Mouse (Mus musculus): ENCODE measurements around the gene Psmb2. TPM values are rescaled to one million over a fixed set of nuclear protein-coding genes. Genes with fewer than 3 reads are reported as not detected.

Psmb2 gene
- polyA plus RNA-seq, 1 experiment: not detected

DNA sequence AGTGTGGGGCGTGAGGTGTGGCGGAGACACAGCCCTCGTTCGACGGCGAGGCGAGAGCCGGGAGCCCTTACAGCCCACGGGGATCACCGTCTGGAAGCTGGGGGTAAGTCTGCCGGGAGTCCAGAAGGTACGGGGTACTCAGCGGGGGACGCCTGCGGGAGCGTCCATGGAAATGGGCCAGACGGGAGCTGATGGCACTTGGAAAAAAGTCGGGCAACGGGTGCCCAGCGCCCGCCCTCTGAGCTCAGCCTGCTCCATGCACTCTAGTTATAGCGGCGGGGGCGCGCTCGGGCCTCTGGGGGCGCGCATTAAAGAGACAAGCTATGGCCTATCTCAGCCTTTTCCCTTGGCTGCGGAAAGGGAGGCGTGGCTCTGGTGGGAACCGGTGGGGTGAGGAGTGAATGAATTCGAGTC, 58.6 kb downstream of the Psmb2 start, which contains the start of gene Tfap2e:
Gene Tfap2e (minus strand): TSS at position 240 of the 414 bp plus-strand sequence.
- WGBS: 3% methylated on average over 32 of the region's 32 CpGs
- no peak within 1 kb of the TSS for H3K27ac ChIP-seq (ENCODE audit: insufficient read depth, low read depth, low read length)

DNA sequence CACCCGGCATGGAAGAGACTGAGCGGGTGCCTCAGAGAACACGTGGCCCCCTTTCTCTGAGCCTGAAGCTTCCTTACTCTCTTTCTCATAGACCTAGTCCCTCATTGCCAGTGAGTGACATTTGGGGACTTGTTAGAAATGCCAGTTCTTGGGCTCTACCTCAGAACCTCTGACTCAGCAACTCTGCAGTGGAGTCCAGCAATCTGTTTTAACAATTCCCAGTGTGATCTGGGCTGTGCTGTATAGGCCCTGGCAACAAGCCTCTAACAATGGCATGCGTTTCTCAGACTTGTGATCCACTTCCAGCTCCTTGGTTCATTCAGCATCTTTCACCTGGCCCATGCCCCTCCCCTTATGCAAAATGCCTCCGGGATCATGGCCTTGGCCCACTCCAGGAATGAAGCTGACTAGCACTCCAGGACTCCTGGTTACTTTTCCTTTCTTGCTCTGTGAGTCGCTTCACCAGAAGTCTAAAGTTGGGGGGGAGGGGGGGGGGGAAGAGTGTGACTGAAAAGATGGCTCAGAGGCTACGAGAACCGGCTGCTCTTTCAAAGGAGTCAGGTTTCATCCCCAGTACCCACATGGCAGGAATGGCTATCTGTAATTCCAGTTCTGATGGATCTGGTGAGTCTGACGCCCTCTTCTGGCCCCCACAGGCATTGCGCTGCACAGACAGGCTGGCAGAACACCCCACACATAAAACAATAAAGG, 62.7 kb downstream of the Psmb2 start:
- Histone ChIP-seq H3K27ac (ENCODE audit: insufficient read depth, low read depth, low read length) (no peak overlapping the region), H3K4me1 (ENCODE audit: control insufficient read depth, insufficient read depth, low read length) (peaks cover 29% of the 10 kb centered on the region), H3K4me3 (ENCODE audit: insufficient read depth, low read depth, low read length) (no peak overlapping the region)
- WGBS: 44% methylated on average over 10 of the region's 10 CpGs
- TF ChIP-seq POLR2A (IDR thresholded peaks at IDR 0.05; ENCODE audit: insufficient read depth, low read depth, low read length): no peak
- no peak for TF ChIP-seq CTCF (IDR thresholded peaks at IDR 0.05; ENCODE audit: insufficient read depth, low read depth, low read length)

More for the DNA sequence above, 58.6 kb downstream of the Psmb2 start, which contains the start of gene Tfap2e:
- peaks cover 17% of the 10 kb centered on the region for H3K4me1 ChIP-seq (ENCODE audit: control insufficient read depth, insufficient read depth, low read length)
- TF ChIP-seq CTCF (IDR thresholded peaks at IDR 0.05; ENCODE audit: insufficient read depth, low read depth, low read length) (no peak), POLR2A (IDR thresholded peaks at IDR 0.05; ENCODE audit: insufficient read depth, low read depth, low read length) (no peak)
- H3K4me3 ChIP-seq (ENCODE audit: insufficient read depth, low read depth, low read length): peak within 1 kb of the TSS; percentile 22; the same call in 1 of the 2 replicates

DNA sequence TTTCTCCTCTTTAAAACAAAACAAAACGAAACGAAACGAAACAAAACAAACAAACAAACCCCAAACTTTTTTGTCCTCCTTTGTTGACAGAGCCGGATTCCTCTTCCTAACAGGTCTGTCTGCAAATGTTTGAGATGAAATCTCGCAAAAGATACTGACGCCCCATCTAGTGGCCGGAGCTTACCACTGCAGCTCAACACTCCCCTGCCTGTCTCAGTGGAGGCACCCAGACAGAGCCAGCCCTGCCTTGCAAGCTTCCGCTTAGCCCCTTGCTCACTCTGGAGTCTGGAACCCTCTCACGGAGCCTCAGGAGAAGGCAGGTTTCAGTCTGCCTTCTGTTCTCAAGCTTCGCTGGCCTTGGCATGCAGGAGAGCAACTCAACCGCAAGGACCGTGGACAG, 64.0 kb downstream of the Psmb2 start:
- 4% methylated on average over 12 of the region's 12 CpGs for WGBS
- H3K27ac ChIP-seq (ENCODE audit: insufficient read depth, low read depth, low read length): no peak overlapping the region
- H3K4me1 ChIP-seq (ENCODE audit: control insufficient read depth, insufficient read depth, low read length): peaks cover 28% of the 10 kb centered on the region
- H3K4me3 ChIP-seq (ENCODE audit: insufficient read depth, low read depth, low read length): no peak overlapping the region
- TF ChIP-seq CTCF (IDR thresholded peaks at IDR 0.05; ENCODE audit: insufficient read depth, low read depth, low read length) (peak; percentile 63), POLR2A (IDR thresholded peaks at IDR 0.05; ENCODE audit: insufficient read depth, low read depth, low read length) (no peak)

DNA sequence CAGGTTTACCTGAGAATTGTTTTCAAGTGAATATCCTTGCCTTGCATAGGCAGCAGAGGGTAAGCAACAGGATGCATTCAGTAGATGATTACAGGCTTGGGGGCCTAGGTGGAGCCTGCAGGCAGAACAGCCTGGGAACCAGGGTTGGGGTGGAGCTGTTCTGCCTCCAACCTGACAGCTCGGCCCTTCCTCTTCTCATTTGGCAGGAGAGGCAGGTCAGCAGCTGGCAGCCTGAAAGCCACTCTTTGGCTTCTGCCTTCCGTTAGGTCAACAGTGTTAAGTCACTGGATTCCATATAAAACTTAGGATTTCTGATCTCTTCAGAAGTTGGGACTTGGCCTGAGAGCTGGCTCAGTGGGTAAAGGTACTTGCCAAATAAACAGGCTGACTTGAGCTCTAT, 65.5 kb downstream of the Psmb2 start:
- peaks cover 37% of the 10 kb centered on the region for H3K4me1 ChIP-seq (ENCODE audit: control insufficient read depth, insufficient read depth, low read length)
- H3K27ac ChIP-seq (ENCODE audit: insufficient read depth, low read depth, low read length): no peak overlapping the region
- no peak overlapping the region for H3K4me3 ChIP-seq (ENCODE audit: insufficient read depth, low read depth, low read length)
- TF ChIP-seq POLR2A (IDR thresholded peaks at IDR 0.05; ENCODE audit: insufficient read depth, low read depth, low read length) (no peak), CTCF (IDR thresholded peaks at IDR 0.05; ENCODE audit: insufficient read depth, low read depth, low read length) (no peak)
- WGBS: 22% methylated on average over 2 of the region's 2 CpGs

DNA sequence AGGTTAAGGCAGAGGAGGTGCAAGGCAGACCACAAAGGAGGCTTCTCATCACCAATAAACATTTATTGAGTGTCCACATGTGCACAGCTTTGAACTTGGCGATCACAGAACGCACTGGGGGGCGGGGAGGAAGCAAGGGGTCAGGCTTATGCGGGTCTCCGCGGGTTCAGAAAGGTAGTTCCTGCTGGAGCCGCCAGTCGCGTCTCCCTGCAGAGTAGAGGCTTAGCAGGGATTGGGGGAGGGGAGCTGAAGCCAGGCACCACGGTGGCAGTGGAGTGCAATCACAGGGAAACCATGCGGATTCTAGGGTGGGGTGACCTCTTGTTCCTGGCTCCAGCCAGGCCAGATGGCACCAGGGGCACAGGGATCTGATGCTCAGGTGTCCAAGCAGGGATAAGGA, 66.3 kb downstream of the Psmb2 start:
- TF ChIP-seq POLR2A (IDR thresholded peaks at IDR 0.05; ENCODE audit: insufficient read depth, low read depth, low read length) (no peak), CTCF (IDR thresholded peaks at IDR 0.05; ENCODE audit: insufficient read depth, low read depth, low read length) (no peak)
- no peak overlapping the region for H3K27ac ChIP-seq (ENCODE audit: insufficient read depth, low read depth, low read length)
- 28% methylated on average over 11 of the region's 11 CpGs for WGBS
- H3K4me3 ChIP-seq (ENCODE audit: insufficient read depth, low read depth, low read length): no peak overlapping the region
- H3K4me1 ChIP-seq (ENCODE audit: control insufficient read depth, insufficient read depth, low read length): peaks cover 41% of the 10 kb centered on the region

DNA sequence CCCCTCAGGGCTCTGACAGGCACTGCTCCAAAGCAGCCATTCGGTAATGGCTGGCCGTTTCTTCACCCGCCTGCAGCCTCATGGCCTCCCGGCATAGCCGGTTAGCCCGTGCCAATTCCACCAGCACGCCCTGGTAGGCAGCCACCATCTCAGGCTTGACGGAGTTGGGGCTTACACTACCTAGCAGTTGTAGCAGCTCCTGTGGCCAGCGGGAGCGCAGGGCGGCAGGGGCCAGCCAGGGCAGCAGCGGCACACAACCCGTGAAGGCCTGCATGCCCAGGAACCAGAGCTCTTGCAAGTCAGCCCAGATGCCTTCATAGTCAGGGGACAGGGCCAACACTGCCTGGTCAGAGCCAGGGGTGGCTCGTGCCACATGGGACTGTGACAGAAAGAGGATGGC, 67.4 kb downstream of the Psmb2 start:
- H3K4me3 ChIP-seq (ENCODE audit: insufficient read depth, low read depth, low read length): no peak overlapping the region
- H3K27ac ChIP-seq (ENCODE audit: insufficient read depth, low read depth, low read length): no peak overlapping the region
- WGBS: 71% methylated on average over 14 of the region's 14 CpGs
- peaks cover 45% of the 10 kb centered on the region for H3K4me1 ChIP-seq (ENCODE audit: control insufficient read depth, insufficient read depth, low read length)
- TF ChIP-seq CTCF (IDR thresholded peaks at IDR 0.05; ENCODE audit: insufficient read depth, low read depth, low read length): no peak
- no peak for TF ChIP-seq POLR2A (IDR thresholded peaks at IDR 0.05; ENCODE audit: insufficient read depth, low read depth, low read length)

DNA sequence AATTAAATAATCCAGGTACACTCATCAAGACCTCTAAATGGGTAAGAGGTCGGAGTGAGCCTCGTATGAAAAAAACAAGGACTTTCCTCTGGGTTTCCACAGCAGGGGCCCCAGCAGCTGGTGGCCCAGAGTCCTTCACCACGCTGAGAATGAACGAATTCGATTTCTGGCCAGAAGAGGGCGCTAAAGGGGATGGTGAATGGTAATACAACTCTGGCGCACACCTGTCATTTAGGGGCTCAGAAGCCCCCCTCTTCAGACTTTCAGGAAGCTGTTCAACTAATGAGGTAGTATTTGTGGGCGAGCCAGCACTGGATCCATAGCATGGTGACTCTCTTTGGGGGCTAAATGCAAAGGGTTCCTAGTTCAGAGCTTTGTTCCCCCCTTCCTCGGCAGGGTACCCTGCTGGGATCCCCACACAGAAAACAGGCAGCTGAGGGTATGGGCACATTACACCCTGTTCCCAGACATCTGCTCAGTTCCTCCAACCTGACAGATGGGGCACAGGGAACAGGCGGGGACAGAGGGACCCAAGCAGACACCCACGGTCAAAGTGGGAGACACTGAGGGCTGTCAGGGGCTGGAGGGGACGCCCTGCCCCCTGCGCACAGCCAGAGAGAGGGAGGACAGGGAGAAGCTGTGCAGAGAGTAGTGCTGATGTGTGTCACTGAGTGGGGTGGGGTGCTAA, 68.2 kb downstream of the Psmb2 start:
- no peak for TF ChIP-seq POLR2A (IDR thresholded peaks at IDR 0.05; ENCODE audit: insufficient read depth, low read depth, low read length)
- TF ChIP-seq CTCF (IDR thresholded peaks at IDR 0.05; ENCODE audit: insufficient read depth, low read depth, low read length): peak; percentile 66; the same call in 1 of the 2 replicates
- peaks cover 53% of the 10 kb centered on the region for H3K4me1 ChIP-seq (ENCODE audit: control insufficient read depth, insufficient read depth, low read length)
- H3K4me3 ChIP-seq (ENCODE audit: insufficient read depth, low read depth, low read length): no peak overlapping the region
- WGBS: 29% methylated on average over 13 of the region's 13 CpGs
- H3K27ac ChIP-seq (ENCODE audit: insufficient read depth, low read depth, low read length): no peak overlapping the region

DNA sequence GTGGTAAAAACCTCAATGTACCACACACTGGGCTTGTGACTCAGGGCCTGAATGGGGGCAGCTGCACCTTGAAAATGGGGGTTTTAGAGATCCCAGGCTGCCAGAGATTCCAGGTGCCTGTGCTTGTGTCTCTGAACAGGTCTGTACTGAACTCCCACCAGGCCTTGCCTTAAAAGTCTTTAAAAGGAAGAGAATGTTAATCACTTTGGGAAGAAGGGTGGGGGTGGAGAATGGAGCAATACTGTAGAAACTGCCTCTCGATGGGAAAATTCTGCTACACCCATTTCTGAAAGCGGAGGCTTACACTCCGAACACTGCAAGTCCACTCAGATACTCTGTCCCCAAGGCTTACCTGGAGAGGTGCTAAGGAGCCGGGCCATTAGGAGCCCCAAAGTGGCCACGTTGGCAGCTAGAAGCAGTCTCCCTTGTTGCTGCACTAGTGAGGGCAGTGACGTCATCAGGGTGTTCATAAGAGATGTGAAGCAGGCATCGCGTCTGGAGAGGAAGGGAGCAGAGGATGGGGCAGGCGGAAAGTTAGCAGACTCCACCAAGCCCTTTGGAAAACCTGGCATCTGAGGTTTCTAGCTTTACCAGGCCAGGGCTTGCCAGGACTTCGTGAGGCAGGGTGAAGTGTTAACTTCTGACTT, 68.9 kb downstream of the Psmb2 start:
- Histone ChIP-seq H3K4me3 (ENCODE audit: insufficient read depth, low read depth, low read length) (no peak overlapping the region), H3K27ac (ENCODE audit: insufficient read depth, low read depth, low read length) (no peak overlapping the region), H3K4me1 (ENCODE audit: control insufficient read depth, insufficient read depth, low read length) (peaks cover 58% of the 10 kb centered on the region)
- TF ChIP-seq POLR2A (IDR thresholded peaks at IDR 0.05; ENCODE audit: insufficient read depth, low read depth, low read length) (no peak), CTCF (IDR thresholded peaks at IDR 0.05; ENCODE audit: insufficient read depth, low read depth, low read length) (no peak)
- WGBS: 53% methylated on average over 10 of the region's 10 CpGs

DNA sequence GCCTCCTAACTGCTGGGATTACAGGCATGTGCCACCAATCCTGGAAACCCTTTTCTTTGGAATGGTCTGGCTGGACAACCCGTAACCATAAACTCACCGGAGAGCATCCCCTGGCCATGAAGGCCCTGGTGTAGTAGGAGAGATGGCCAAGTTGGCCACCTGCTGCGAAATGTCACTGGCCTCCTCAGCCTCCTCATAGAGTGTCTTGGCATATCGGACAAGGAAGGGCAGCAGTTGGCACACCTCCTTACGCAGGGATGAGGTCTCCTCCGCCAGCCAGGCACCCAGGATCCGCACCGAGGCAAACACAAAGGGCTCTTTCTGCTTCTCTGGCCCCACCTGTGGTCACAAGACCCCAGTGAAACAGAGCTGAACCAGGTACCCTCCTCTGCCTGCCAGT, 71.0 kb downstream of the Psmb2 start:
- Histone ChIP-seq H3K27ac (ENCODE audit: insufficient read depth, low read depth, low read length) (no peak overlapping the region), H3K4me3 (ENCODE audit: insufficient read depth, low read depth, low read length) (peak overlapping the region; percentile 31), H3K4me1 (ENCODE audit: control insufficient read depth, insufficient read depth, low read length) (peaks cover 56% of the 10 kb centered on the region)
- TF ChIP-seq CTCF (IDR thresholded peaks at IDR 0.05; ENCODE audit: insufficient read depth, low read depth, low read length) (no peak), POLR2A (IDR thresholded peaks at IDR 0.05; ENCODE audit: insufficient read depth, low read depth, low read length) (no peak)
- WGBS: 69% methylated on average over 8 of the region's 8 CpGs

All from olfactory bulb, adult 2 months (tissue).